Mouse (Mus musculus) small intestine, adult 2 months (tissue): ENCODE measurements at regions not wholly inside any gene's neighbourhood (a gene's known extent, or its start where the extent isn't known, plus 50 kb on each side); places are given as distances from the start of the nearest gene placed in this dataset.

Experiments used
- H3K27ac ChIP-seq: fragments of 200-500 bp; 2 replicates; pipeline ENCODE4 v1.5.1; 2012; ENCODE audit warnings: low read depth, low read length, control low read depth, inconsistent platforms; ENCODE audit not compliant: insufficient read depth
- H3K27me3 ChIP-seq: fragments of 200-500 bp; 2 replicates; pipeline ENCODE4 v1.6.1; 2012; ENCODE audit warnings: mild to moderate bottlenecking, moderate library complexity, low read length, inconsistent platforms; ENCODE audit not compliant: control insufficient read depth, insufficient read depth
- H3K36me3 ChIP-seq: fragments of 200-500 bp; 2 replicates; pipeline ENCODE4 v1.6.1; 2012; ENCODE audit warnings: mild to moderate bottlenecking, low read length, control low read depth, inconsistent platforms; ENCODE audit not compliant: control insufficient read depth, insufficient read depth
- H3K4me1 ChIP-seq: fragments of 200-500 bp; 2 replicates; pipeline ENCODE4 v1.6.1; 2012; ENCODE audit warnings: low read length, inconsistent platforms, mixed read lengths; ENCODE audit not compliant: control insufficient read depth, insufficient read depth, insufficient read length
- H3K4me3 ChIP-seq: fragments of 200-500 bp; 2 replicates; pipeline ENCODE4 v1.5.1; 2012; ENCODE audit warnings: low read depth, mild to moderate bottlenecking, control low read depth, inconsistent platforms, low read length, moderate library complexity
- CTCF ChIP-seq: fragments of 200-500 bp; IDR thresholded peaks from 2 replicates; pipeline ENCODE4 v1.5.1; 2012; ENCODE audit warnings: low read depth, mild to moderate bottlenecking, control low read depth, inconsistent platforms, low read length, moderate library complexity, mixed read lengths; ENCODE audit not compliant: insufficient replicate concordance, insufficient read length; ENCODE audit errors: extremely low read depth
- POLR2A ChIP-seq: fragments of 200-500 bp; IDR thresholded peaks from 2 replicates; pipeline ENCODE4 v1.6.1; 2012; ENCODE audit warnings: low read depth, mild to moderate bottlenecking, control low read depth, inconsistent platforms, low read length, moderate library complexity
- WGBS: fragments of 180-500 bp; shearing (Covaris S2); methylation state at CpG from one replicate; pipeline ENCODE4 v1.1.7; 2018; 5-methylcytosine and 5-hydroxymethylcytosine counted together

DNA sequence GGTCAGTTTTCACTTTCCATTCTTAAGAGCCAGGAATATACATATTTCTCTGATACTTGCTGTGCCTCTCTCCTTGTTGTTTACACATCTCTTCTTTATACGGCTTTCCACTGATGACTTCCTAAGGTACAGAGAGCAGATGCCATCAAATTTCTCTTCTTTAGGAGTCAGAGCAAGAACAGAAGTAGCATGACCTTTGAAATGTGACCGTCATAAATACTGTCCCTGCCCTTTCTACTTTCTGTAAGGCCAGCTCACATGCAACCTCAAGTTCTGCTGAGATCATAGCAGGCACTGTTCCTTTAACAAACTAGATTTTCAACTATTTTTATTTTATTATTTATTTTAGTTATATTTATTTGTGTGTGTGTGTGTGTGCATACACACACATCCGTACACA lies 800.1 kb upstream of the Adgrl4 start:
- H3K4me1 ChIP-seq = no peaks in the 10 kb centered on the region
- WGBS = 59% methylated on average over 3 of the region's 3 CpGs
- no peaks in the 10 kb centered on the region for H3K27me3 ChIP-seq
- H3K27ac ChIP-seq = no peak overlapping the region
- no peak overlapping the region for H3K4me3 ChIP-seq
- no peaks in the 10 kb centered on the region for H3K36me3 ChIP-seq
- no peak for TF ChIP-seq POLR2A
- no peak for TF ChIP-seq CTCF

DNA sequence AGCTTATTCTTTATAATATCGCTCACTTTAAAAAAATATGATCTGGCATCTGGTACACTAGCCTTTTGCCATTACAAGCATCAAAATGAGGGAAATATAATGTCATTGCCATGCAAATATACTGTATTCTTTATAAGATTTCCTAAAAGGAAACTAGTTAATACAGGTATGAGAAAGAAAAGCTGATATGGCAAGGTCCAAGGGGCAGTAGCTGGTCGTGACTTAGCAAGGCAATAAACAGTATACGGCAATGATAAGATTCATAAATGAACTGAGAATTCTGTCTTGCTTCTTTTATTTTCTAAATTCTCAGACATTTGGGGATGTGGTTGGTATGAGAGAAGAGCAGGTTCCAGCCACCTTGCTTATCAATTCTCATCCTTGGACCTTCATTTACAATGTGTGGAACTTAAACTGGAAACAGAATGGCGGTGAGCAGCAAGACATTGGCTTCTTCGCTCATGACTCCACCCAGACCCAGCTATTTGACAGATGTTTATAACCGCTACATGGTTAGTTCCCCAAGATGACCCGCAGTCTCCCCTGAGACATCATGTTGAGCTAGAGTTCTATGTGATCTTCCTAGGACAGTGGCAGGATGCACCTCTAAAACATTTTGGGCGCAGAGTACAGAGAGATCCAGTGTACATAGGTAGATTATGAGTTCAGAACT lies 797.5 kb upstream of the Adgrl4 start:
- H3K4me3 ChIP-seq = no peak overlapping the region
- no peaks in the 10 kb centered on the region for H3K27me3 ChIP-seq
- no peaks in the 10 kb centered on the region for H3K4me1 ChIP-seq
- 60% methylated on average over 8 of the region's 8 CpGs for WGBS
- H3K27ac ChIP-seq = no peak overlapping the region
- no peaks in the 10 kb centered on the region for H3K36me3 ChIP-seq
- TF ChIP-seq CTCF = no peak
- no peak for TF ChIP-seq POLR2A

DNA sequence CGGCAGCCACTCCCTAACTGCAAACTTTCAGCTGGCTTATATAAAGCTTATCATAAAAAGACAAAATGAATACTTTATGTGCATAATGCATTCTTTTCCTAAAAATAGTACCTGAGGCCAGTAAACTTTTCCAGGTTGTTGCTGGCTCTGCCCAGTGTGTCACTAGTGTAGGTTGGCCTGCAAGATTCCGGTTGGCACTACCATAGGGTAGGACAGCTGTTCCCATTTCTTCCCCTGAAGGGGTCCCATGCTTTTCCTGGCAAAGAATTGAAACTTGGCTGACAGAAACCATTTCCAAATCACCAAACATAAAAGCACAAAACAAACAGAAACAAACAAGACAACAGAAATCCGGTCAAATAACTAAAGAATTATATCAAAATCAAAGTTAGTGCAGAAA lies 789.6 kb upstream of the Adgrl4 start:
- no peaks in the 10 kb centered on the region for H3K27me3 ChIP-seq
- 55% methylated on average over 3 of the region's 3 CpGs for WGBS
- no peaks in the 10 kb centered on the region for H3K36me3 ChIP-seq
- H3K4me1 ChIP-seq = no peaks in the 10 kb centered on the region
- no peak overlapping the region for H3K27ac ChIP-seq
- no peak overlapping the region for H3K4me3 ChIP-seq
- TF ChIP-seq POLR2A (no peak), CTCF (no peak)

DNA sequence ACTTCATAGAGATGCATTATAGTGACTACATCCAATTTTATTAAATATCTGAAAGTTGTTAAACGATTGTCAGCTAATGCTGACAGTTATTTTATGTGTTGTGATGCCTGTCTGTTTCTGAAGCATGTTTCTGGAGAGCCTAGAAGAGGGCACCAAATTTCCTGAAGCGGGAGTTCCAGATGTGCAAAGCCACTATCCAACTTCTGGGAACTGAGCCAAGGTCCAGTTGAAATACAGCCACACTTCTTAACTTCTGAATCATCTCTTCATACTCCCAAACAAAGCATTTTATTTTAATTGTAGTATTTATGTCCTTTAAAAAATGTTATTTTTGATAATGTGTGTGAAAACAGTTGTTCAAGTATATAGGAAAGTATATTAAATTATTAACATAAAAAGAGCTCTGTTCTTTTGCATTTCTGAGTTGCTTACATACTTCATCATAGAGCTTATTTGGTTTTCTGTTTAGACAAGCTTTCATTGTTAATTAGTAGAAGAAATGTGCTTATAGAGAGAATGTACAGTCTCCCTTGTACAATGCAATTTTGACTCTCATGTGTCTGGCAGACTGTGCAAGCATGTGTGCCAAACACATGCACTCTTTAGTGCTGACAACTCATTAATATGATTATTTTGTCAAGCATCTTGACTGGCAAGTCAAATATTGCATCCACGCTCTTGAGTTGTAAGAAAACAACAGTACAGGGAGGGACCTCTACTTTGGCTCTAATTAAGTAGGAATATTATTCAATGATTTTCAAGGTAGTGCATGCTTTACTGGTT lies 787.7 kb upstream of the Adgrl4 start:
- TF ChIP-seq CTCF = no peak
- no peak for TF ChIP-seq POLR2A
- H3K27me3 ChIP-seq = no peaks in the 10 kb centered on the region
- no peaks in the 10 kb centered on the region for H3K4me1 ChIP-seq
- H3K36me3 ChIP-seq = no peaks in the 10 kb centered on the region
- no peak overlapping the region for H3K27ac ChIP-seq
- WGBS = 63% methylated on average over 3 of the region's 3 CpGs
- no peak overlapping the region for H3K4me3 ChIP-seq

DNA sequence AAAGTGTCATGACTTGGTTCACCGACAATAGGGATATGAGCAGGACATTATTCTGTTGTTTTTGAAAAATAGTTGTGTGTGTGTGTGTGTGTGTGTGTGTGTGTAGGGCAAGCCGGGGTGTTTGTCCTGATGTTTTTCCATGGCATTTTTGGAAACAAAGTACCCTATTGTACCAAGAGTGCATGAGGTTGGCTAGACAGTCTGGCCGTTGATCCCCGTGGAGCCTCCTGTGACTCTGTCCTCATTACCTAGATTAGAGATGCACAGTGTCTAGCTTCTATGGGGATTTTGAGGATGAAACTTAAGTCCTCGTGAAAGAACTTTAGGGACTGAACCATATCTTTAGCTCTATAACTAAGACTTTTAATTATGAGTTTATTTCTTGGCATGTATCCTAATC lies 741.9 kb upstream of the Adgrl4 start:
- H3K27ac ChIP-seq = no peak overlapping the region
- no peaks in the 10 kb centered on the region for H3K36me3 ChIP-seq
- H3K4me1 ChIP-seq = no peaks in the 10 kb centered on the region
- H3K4me3 ChIP-seq = no peak overlapping the region
- no peaks in the 10 kb centered on the region for H3K27me3 ChIP-seq
- WGBS = 72% methylated on average over 5 of the region's 5 CpGs
- TF ChIP-seq CTCF = no peak
- no peak for TF ChIP-seq POLR2A

DNA sequence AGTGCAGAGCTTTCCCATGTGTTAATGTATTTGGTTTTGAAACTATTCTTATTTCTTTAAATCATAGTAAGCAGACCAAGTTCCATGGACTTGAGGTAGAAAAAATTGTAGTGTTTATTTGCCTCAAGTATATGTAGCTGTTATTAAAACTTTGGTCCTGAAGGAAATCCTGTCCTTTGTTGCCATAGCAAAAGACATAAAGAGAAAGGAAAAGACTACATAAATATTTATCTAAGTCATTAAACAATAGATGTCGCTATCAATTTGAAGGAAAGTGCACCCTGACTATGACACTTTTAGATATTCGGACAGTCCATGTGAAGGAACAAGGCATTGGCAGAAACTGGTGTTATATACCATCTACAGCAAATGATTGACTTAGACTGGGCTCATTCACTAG lies 737.7 kb upstream of the Adgrl4 start:
- Histone ChIP-seq H3K27me3 (no peaks in the 10 kb centered on the region), H3K4me3 (no peak overlapping the region), H3K27ac (no peak overlapping the region), H3K36me3 (no peaks in the 10 kb centered on the region), H3K4me1 (no peaks in the 10 kb centered on the region)
- no peak for TF ChIP-seq POLR2A
- 50% methylated on average over 2 of the region's 2 CpGs for WGBS
